Mouse (Mus musculus): ENCODE results near the gene Atp6v0e. TPM values are rescaled to one million over a fixed set of nuclear protein-coding genes. Genes with fewer than 3 reads are reported as not detected.

Atp6v0e gene
- polyA plus RNA-seq, 1 experiment from 2014 or later: 122 TPM

GRCm38 (mm10) chr17:26621912-26622311 is 41.1 kb upstream of the Atp6v0e start:
- Histone ChIP-seq H3K9me3 (ENCODE audit: control insufficient read depth, low read length) (no peaks in the 10 kb centered on the region), H3K4me2 (ENCODE audit: low read depth) (no peak overlapping the region), H3K27ac (ENCODE audit: low read depth, low read length) (no peak overlapping the region), H3K27me3 (ENCODE audit: control insufficient read depth, insufficient read depth, low read length) (no peaks in the 10 kb centered on the region), H3K9ac (ENCODE audit: low read length) (no peak overlapping the region), H3K4me1 (ENCODE audit: control insufficient read depth, insufficient read depth, low read length) (no peaks in the 10 kb centered on the region), H3K4me3 (ENCODE audit: low read depth, low read length) (no peak overlapping the region), H3K36me3 (ENCODE audit: control insufficient read depth, insufficient read depth, low read length) (peaks cover 6% of the 10 kb centered on the region)
- ATAC-seq (ENCODE audit: insufficient read depth, low FRiP score, low TSS enrichment) (no peak), DNase-seq (ENCODE audit: low spot score) (no peak)
- WGBS: 90% methylated on average over 5 of the region's 5 CpGs

GRCm38 (mm10) chr17:26623991-26624390 is 39.0 kb upstream of the Atp6v0e start:
- Histone ChIP-seq H3K36me3 (ENCODE audit: control insufficient read depth, insufficient read depth, low read length) (peaks cover 3% of the 10 kb centered on the region; the same call in 1 of the 2 replicates), H3K9ac (ENCODE audit: low read length) (no peak overlapping the region), H3K4me1 (ENCODE audit: control insufficient read depth, insufficient read depth, low read length) (no peaks in the 10 kb centered on the region), H3K4me3 (ENCODE audit: low read depth, low read length) (no peak overlapping the region), H3K27me3 (ENCODE audit: control insufficient read depth, insufficient read depth, low read length) (no peaks in the 10 kb centered on the region), H3K27ac (ENCODE audit: low read depth, low read length) (no peak overlapping the region), H3K4me2 (ENCODE audit: low read depth) (no peak overlapping the region), H3K9me3 (ENCODE audit: control insufficient read depth, low read length) (no peaks in the 10 kb centered on the region)
- ATAC-seq (ENCODE audit: insufficient read depth, low FRiP score, low TSS enrichment) (no peak), DNase-seq (ENCODE audit: low spot score) (no peak)
- WGBS: 95% methylated on average over 6 of the region's 6 CpGs

- no peaks in the 10 kb centered on the region for H3K4me1 ChIP-seq (ENCODE audit: control insufficient read depth, insufficient read depth, low read length)
- no peak overlapping the region for H3K4me2 ChIP-seq (ENCODE audit: low read depth)
- H3K27ac ChIP-seq (ENCODE audit: low read depth, low read length): no peak overlapping the region
- no peaks in the 10 kb centered on the region for H3K27me3 ChIP-seq (ENCODE audit: control insufficient read depth, insufficient read depth, low read length)
- WGBS: 93% methylated on average over 10 of the region's 10 CpGs
- DNase-seq (ENCODE audit: low spot score): no peak
- H3K36me3 ChIP-seq (ENCODE audit: control insufficient read depth, insufficient read depth, low read length): peaks cover 6% of the 10 kb centered on the region; the same call in 1 of the 2 replicates
- no peaks in the 10 kb centered on the region for H3K9me3 ChIP-seq (ENCODE audit: control insufficient read depth, low read length)
- ATAC-seq (ENCODE audit: insufficient read depth, low FRiP score, low TSS enrichment): no peak
- H3K4me3 ChIP-seq (ENCODE audit: low read depth, low read length): no peak overlapping the region
- no peak overlapping the region for H3K9ac ChIP-seq (ENCODE audit: low read length)
Measured at GRCm38 (mm10) chr17:26624999-26625398, 38.0 kb upstream of the Atp6v0e start.

- Histone ChIP-seq H3K36me3 (ENCODE audit: control insufficient read depth, insufficient read depth, low read length) (peaks cover 8% of the 10 kb centered on the region; the same call in 1 of the 2 replicates), H3K9me3 (ENCODE audit: control insufficient read depth, low read length) (no peaks in the 10 kb centered on the region), H3K27ac (ENCODE audit: low read depth, low read length) (no peak overlapping the region)
Measured at GRCm38 (mm10) chr17:26625521-26626010, 37.5 kb upstream of the Atp6v0e start.

GRCm38 (mm10) chr17:26628479-26628878 is 34.6 kb upstream of the Atp6v0e start:
- H3K36me3 ChIP-seq (ENCODE audit: control insufficient read depth, insufficient read depth, low read length): peaks cover 8% of the 10 kb centered on the region

More at GRCm38 (mm10) chr17:26625521-26626010, 37.5 kb upstream of the Atp6v0e start:
- 98% methylated on average over 2 of the region's 2 CpGs for WGBS
- DNase-seq (ENCODE audit: low spot score) (no peak), ATAC-seq (ENCODE audit: insufficient read depth, low FRiP score, low TSS enrichment) (no peak)
- Histone ChIP-seq H3K27me3 (ENCODE audit: control insufficient read depth, insufficient read depth, low read length) (no peaks in the 10 kb centered on the region), H3K4me3 (ENCODE audit: low read depth, low read length) (no peak overlapping the region), H3K9ac (ENCODE audit: low read length) (no peak overlapping the region), H3K4me2 (ENCODE audit: low read depth) (no peak overlapping the region), H3K4me1 (ENCODE audit: control insufficient read depth, insufficient read depth, low read length) (no peaks in the 10 kb centered on the region)

GRCm38 (mm10) chr17:26628936-26629335 is 34.1 kb upstream of the Atp6v0e start:
- Histone ChIP-seq H3K4me3 (ENCODE audit: low read depth, low read length) (no peak overlapping the region), H3K4me1 (ENCODE audit: control insufficient read depth, insufficient read depth, low read length) (no peaks in the 10 kb centered on the region), H3K4me2 (ENCODE audit: low read depth) (no peak overlapping the region), H3K27ac (ENCODE audit: low read depth, low read length) (no peak overlapping the region), H3K9me3 (ENCODE audit: control insufficient read depth, low read length) (no peaks in the 10 kb centered on the region), H3K9ac (ENCODE audit: low read length) (no peak overlapping the region), H3K27me3 (ENCODE audit: control insufficient read depth, insufficient read depth, low read length) (no peaks in the 10 kb centered on the region), H3K36me3 (ENCODE audit: control insufficient read depth, insufficient read depth, low read length) (peaks cover 8% of the 10 kb centered on the region)
- WGBS: 93% methylated on average over 3 of the region's 3 CpGs
- DNase-seq (ENCODE audit: low spot score): no peak
- no peak for ATAC-seq (ENCODE audit: insufficient read depth, low FRiP score, low TSS enrichment)

More at GRCm38 (mm10) chr17:26628479-26628878, 34.6 kb upstream of the Atp6v0e start:
- no peak overlapping the region for H3K27ac ChIP-seq (ENCODE audit: low read depth, low read length)
- H3K9ac ChIP-seq (ENCODE audit: low read length): no peak overlapping the region
- no peaks in the 10 kb centered on the region for H3K4me1 ChIP-seq (ENCODE audit: control insufficient read depth, insufficient read depth, low read length)
- ATAC-seq (ENCODE audit: insufficient read depth, low FRiP score, low TSS enrichment) (no peak), DNase-seq (ENCODE audit: low spot score) (no peak)
- H3K4me3 ChIP-seq (ENCODE audit: low read depth, low read length): no peak overlapping the region
- no peaks in the 10 kb centered on the region for H3K9me3 ChIP-seq (ENCODE audit: control insufficient read depth, low read length)
- 94% methylated on average over 6 of the region's 6 CpGs for WGBS
- H3K4me2 ChIP-seq (ENCODE audit: low read depth): no peak overlapping the region
- no peaks in the 10 kb centered on the region for H3K27me3 ChIP-seq (ENCODE audit: control insufficient read depth, insufficient read depth, low read length)

GRCm38 (mm10) chr17:26631811-26632327 is 31.2 kb upstream of the Atp6v0e start:
- H3K27ac ChIP-seq (ENCODE audit: low read depth, low read length): no peak overlapping the region
- WGBS: 93% methylated on average over 8 of the region's 8 CpGs
- ATAC-seq (ENCODE audit: insufficient read depth, low FRiP score, low TSS enrichment) (no peak), DNase-seq (ENCODE audit: low spot score) (no peak)
- H3K36me3 ChIP-seq (ENCODE audit: control insufficient read depth, insufficient read depth, low read length): peaks cover 12% of the 10 kb centered on the region
- H3K4me2 ChIP-seq (ENCODE audit: low read depth): no peak overlapping the region
- H3K4me1 ChIP-seq (ENCODE audit: control insufficient read depth, insufficient read depth, low read length): no peaks in the 10 kb centered on the region
- H3K9ac ChIP-seq (ENCODE audit: low read length): no peak overlapping the region
- no peaks in the 10 kb centered on the region for H3K9me3 ChIP-seq (ENCODE audit: control insufficient read depth, low read length)
- H3K27me3 ChIP-seq (ENCODE audit: control insufficient read depth, insufficient read depth, low read length): no peaks in the 10 kb centered on the region
- H3K4me3 ChIP-seq (ENCODE audit: low read depth, low read length): no peak overlapping the region

GRCm38 (mm10) chr17:26633186-26633585 is 29.8 kb upstream of the Atp6v0e start:
- H3K27me3 ChIP-seq (ENCODE audit: control insufficient read depth, insufficient read depth, low read length): no peaks in the 10 kb centered on the region
- ATAC-seq (ENCODE audit: insufficient read depth, low FRiP score, low TSS enrichment) (no peak), DNase-seq (ENCODE audit: low spot score) (no peak)
- 94% methylated on average over 9 of the region's 9 CpGs for WGBS
- no peaks in the 10 kb centered on the region for H3K9me3 ChIP-seq (ENCODE audit: control insufficient read depth, low read length)
- no peaks in the 10 kb centered on the region for H3K4me1 ChIP-seq (ENCODE audit: control insufficient read depth, insufficient read depth, low read length)
- H3K4me3 ChIP-seq (ENCODE audit: low read depth, low read length): no peak overlapping the region
- H3K27ac ChIP-seq (ENCODE audit: low read depth, low read length): no peak overlapping the region
- no peak overlapping the region for H3K9ac ChIP-seq (ENCODE audit: low read length)
- H3K36me3 ChIP-seq (ENCODE audit: control insufficient read depth, insufficient read depth, low read length): peaks cover 12% of the 10 kb centered on the region
- no peak overlapping the region for H3K4me2 ChIP-seq (ENCODE audit: low read depth)

- Histone ChIP-seq H3K4me3 (ENCODE audit: low read depth, low read length) (no peak overlapping the region), H3K4me1 (ENCODE audit: control insufficient read depth, insufficient read depth, low read length) (no peaks in the 10 kb centered on the region), H3K4me2 (ENCODE audit: low read depth) (no peak overlapping the region), H3K27ac (ENCODE audit: low read depth, low read length) (no peak overlapping the region), H3K36me3 (ENCODE audit: control insufficient read depth, insufficient read depth, low read length) (peaks cover 12% of the 10 kb centered on the region), H3K27me3 (ENCODE audit: control insufficient read depth, insufficient read depth, low read length) (no peaks in the 10 kb centered on the region), H3K9ac (ENCODE audit: low read length) (no peak overlapping the region), H3K9me3 (ENCODE audit: control insufficient read depth, low read length) (no peaks in the 10 kb centered on the region)
- ATAC-seq (ENCODE audit: insufficient read depth, low FRiP score, low TSS enrichment): no peak
- DNase-seq (ENCODE audit: low spot score): no peak
- WGBS: 97% methylated on average over 9 of the region's 9 CpGs
Measured at GRCm38 (mm10) chr17:26633926-26634325, 29.1 kb upstream of the Atp6v0e start.
